Mouse (Mus musculus): ENCODE results near the gene Klhdc1. TPM values are rescaled to one million over a fixed set of nuclear protein-coding genes. Genes with fewer than 3 reads are reported as not detected.

The Klhdc1 gene
- total and polyA plus RNA-seq, 2 experiments from 2014 or later: 6.5 to 23.6 TPM

DNA sequence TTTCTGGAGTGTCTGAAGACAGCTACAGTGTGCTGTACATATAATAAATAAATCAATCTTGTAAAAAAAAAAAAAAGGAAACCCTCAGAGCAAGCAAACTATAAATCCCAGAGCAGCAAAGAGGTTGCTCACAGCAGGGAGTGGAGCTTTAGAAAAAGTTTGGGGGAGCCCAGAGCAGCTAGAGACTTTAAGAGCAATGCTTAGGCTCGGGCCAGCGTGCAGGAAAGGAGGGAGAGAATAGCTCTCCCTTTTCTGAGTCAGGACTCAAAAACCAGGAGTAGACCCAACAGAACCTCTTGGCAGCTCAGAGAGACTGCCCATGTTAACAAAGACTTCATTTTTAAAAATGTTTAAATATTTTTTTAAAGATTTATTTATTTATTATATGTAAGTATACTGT lies 28.0 kb downstream of the Klhdc1 start:
- Histone ChIP-seq H3K9ac (replicated peaks; ENCODE audit: low read length) (no peak overlapping the region), H3K36me3 (ENCODE audit: insufficient read depth, low read length) (no peaks in the 10 kb centered on the region), H3K4me1 (ENCODE audit: insufficient read depth, low read length) (no peaks in the 10 kb centered on the region), H3K27me3 (ENCODE audit: insufficient read depth, low read length) (no peaks in the 10 kb centered on the region), H3K4me3 (ENCODE audit: low read length) (no peak overlapping the region), H3K9me3 (ENCODE audit: low read length) (no peaks in the 10 kb centered on the region), H3K27ac (no peak overlapping the region), H3K4me2 (ENCODE audit: low read depth, low read length) (no peak overlapping the region)
- no peak for ATAC-seq
- TF ChIP-seq CTCF (IDR thresholded peaks at IDR 0.05; ENCODE audit: low read depth): no peak
- 73% methylated on average over 2 of the region's 2 CpGs for WGBS
- DNase-seq (ENCODE audit: low spot score): no peak

DNA sequence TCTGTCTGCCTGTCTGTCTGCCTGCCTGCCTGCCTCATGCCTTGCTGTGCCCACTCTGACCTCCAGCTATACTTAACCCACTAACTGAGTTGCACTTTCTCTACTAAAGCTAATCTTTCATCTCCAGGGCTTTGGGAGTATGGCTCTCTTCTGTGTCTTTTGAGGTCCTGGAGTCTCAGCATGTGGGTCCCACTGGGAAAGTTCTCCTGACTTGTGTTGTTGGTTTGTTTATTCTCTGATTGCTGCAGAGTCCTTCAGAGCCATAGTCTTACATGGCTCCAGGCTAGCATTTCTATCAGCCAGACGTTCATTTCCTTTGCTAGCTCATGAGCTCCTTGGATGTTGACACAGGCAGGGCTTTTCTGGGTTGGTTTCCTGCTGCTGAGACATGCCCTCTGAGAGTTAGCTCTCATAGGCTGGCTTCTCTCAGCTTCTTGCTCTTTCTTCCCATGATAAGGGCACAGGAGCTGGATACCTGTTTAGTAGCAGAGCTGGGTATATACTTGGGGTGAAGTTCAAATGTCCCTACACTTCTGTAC lies 39.0 kb downstream of the Klhdc1 start:
- no peak for ATAC-seq

DNA sequence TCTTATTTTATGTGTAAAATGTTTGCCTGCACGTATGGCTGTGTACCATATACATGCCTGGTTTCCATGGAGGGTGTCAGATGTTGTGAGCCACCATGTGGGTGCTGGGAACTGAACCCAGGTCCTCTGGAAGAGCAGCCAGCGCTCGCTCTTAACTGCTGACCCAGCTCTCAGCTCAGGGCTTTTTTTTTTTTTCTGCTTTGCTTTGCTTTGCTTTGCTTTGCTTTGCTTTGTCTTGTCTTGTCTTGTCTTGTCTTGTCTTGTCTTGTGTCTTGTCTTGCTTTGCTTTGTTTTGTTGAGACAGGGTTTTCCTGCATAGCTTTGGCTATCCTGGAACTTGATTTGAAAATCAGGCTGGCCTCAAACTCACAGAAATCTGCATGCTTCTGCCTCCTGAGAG lies 39.9 kb downstream of the Klhdc1 start:
- ATAC-seq: no peak
- no peak overlapping the region for H3K27ac ChIP-seq
- H3K27me3 ChIP-seq (ENCODE audit: insufficient read depth, low read length): no peaks in the 10 kb centered on the region
- H3K4me2 ChIP-seq (ENCODE audit: low read depth, low read length): no peak overlapping the region
- no peak for DNase-seq (ENCODE audit: low spot score)
- H3K4me1 ChIP-seq (ENCODE audit: insufficient read depth, low read length): no peaks in the 10 kb centered on the region
- no peaks in the 10 kb centered on the region for H3K9me3 ChIP-seq (ENCODE audit: low read length)
- WGBS: 89% methylated on average over 3 of the region's 3 CpGs
- H3K4me3 ChIP-seq (ENCODE audit: low read length): no peak overlapping the region
- H3K9ac ChIP-seq (replicated peaks; ENCODE audit: low read length): no peak overlapping the region
- H3K36me3 ChIP-seq (ENCODE audit: insufficient read depth, low read length): no peaks in the 10 kb centered on the region
- no peak for TF ChIP-seq CTCF (IDR thresholded peaks at IDR 0.05; ENCODE audit: low read depth)

More for the DNA sequence above, 39.0 kb downstream of the Klhdc1 start:
- no peaks in the 10 kb centered on the region for H3K9me3 ChIP-seq (ENCODE audit: low read length)
- H3K36me3 ChIP-seq (ENCODE audit: insufficient read depth, low read length): no peaks in the 10 kb centered on the region
- no peaks in the 10 kb centered on the region for H3K4me1 ChIP-seq (ENCODE audit: insufficient read depth, low read length)
- H3K9ac ChIP-seq (replicated peaks; ENCODE audit: low read length): no peak overlapping the region
- no peak overlapping the region for H3K4me2 ChIP-seq (ENCODE audit: low read depth, low read length)
- no peak overlapping the region for H3K27ac ChIP-seq
- TF ChIP-seq CTCF (IDR thresholded peaks at IDR 0.05; ENCODE audit: low read depth): no peak
- H3K27me3 ChIP-seq (ENCODE audit: insufficient read depth, low read length): no peaks in the 10 kb centered on the region
- H3K4me3 ChIP-seq (ENCODE audit: low read length): no peak overlapping the region
- DNase-seq (ENCODE audit: low spot score): no peak
- WGBS: 58% methylated on average over 1 of the region's 1 CpGs

DNA sequence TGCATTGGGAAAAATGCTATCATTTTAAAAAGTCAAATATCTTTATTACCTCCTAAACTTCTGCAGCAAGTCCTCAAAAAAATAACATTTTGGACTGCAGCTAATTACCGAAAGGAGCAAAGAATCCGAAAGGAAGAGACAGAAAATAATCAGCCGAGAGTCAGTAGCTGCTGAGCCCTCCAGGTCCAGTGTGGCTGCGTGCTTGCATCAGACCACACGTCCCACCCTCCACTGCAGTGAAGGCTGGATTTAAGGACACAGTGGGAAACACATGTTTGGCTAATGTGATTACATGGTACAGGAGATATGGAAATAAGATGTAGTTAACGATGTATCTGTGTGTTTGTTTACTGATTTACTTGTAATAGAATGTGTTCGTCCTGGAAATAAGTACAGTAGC lies 42.2 kb downstream of the Klhdc1 start:
- H3K4me3 ChIP-seq (ENCODE audit: low read length): no peak overlapping the region
- 83% methylated on average over 7 of the region's 7 CpGs for WGBS
- no peak overlapping the region for H3K27ac ChIP-seq
- H3K27me3 ChIP-seq (ENCODE audit: insufficient read depth, low read length): no peaks in the 10 kb centered on the region
- no peaks in the 10 kb centered on the region for H3K36me3 ChIP-seq (ENCODE audit: insufficient read depth, low read length)
- H3K4me2 ChIP-seq (ENCODE audit: low read depth, low read length): no peak overlapping the region
- no peaks in the 10 kb centered on the region for H3K9me3 ChIP-seq (ENCODE audit: low read length)
- DNase-seq (ENCODE audit: low spot score) (no peak), ATAC-seq (no peak)
- TF ChIP-seq CTCF (IDR thresholded peaks at IDR 0.05; ENCODE audit: low read depth): no peak
- H3K9ac ChIP-seq (replicated peaks; ENCODE audit: low read length): no peak overlapping the region
- H3K4me1 ChIP-seq (ENCODE audit: insufficient read depth, low read length): no peaks in the 10 kb centered on the region

DNA sequence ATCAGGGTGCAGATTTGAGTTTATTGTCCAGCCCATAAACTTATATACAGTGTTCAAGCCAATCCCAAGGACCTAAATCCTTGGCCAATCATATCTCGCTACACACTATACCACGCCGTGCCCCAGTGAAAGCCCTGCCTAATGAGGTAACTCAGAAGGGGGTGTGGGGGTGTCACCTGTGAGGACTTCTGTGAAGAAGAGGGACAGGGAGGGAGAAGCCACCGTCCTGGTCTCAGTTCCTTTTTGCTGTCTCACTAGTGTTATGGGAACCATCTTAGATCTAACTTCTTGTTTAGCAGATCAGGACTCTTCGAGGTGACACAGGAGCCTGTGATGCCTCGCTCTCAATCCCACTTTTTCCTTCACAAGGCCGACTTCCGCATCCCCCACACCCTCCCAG lies 46.6 kb downstream of the Klhdc1 start:
- H3K4me1 ChIP-seq (ENCODE audit: insufficient read depth, low read length): no peaks in the 10 kb centered on the region
- no peak overlapping the region for H3K27ac ChIP-seq
- no peak for DNase-seq (ENCODE audit: low spot score)
- H3K9me3 ChIP-seq (ENCODE audit: low read length): no peaks in the 10 kb centered on the region
- no peak overlapping the region for H3K4me3 ChIP-seq (ENCODE audit: low read length)
- ATAC-seq: no peak
- H3K27me3 ChIP-seq (ENCODE audit: insufficient read depth, low read length): no peaks in the 10 kb centered on the region
- no peaks in the 10 kb centered on the region for H3K36me3 ChIP-seq (ENCODE audit: insufficient read depth, low read length)
- H3K9ac ChIP-seq (replicated peaks; ENCODE audit: low read length): no peak overlapping the region
- WGBS: 92% methylated on average over 8 of the region's 8 CpGs
- H3K4me2 ChIP-seq (ENCODE audit: low read depth, low read length): no peak overlapping the region
- TF ChIP-seq CTCF (IDR thresholded peaks at IDR 0.05; ENCODE audit: low read depth): no peak

DNA sequence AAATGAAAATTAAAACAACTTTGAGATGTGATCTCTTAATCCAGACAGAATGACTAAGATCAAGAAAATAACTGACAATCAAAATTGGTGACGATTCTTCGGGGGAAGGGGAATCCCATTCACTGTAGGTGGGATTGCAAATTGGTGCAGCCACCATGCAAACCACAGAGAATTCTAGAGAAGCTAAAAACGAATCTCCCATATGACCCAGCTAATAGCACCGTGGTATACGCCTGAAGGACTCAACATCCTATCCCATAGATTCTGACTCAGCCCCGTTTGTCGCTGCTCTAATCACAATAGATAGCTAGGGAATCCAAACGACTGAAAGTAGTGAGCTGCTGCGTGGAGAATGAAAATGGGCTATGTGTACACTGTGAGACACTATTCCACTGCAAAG lies 47.7 kb downstream of the Klhdc1 start:
- Histone ChIP-seq H3K4me1 (ENCODE audit: insufficient read depth, low read length) (no peaks in the 10 kb centered on the region), H3K4me2 (ENCODE audit: low read depth, low read length) (no peak overlapping the region), H3K4me3 (ENCODE audit: low read length) (no peak overlapping the region), H3K27me3 (ENCODE audit: insufficient read depth, low read length) (no peaks in the 10 kb centered on the region), H3K9me3 (ENCODE audit: low read length) (no peaks in the 10 kb centered on the region), H3K9ac (replicated peaks; ENCODE audit: low read length) (no peak overlapping the region), H3K36me3 (ENCODE audit: insufficient read depth, low read length) (no peaks in the 10 kb centered on the region), H3K27ac (no peak overlapping the region)
- DNase-seq (ENCODE audit: low spot score): no peak
- 76% methylated on average over 9 of the region's 9 CpGs for WGBS
- ATAC-seq: no peak
- no peak for TF ChIP-seq CTCF (IDR thresholded peaks at IDR 0.05; ENCODE audit: low read depth)

DNA sequence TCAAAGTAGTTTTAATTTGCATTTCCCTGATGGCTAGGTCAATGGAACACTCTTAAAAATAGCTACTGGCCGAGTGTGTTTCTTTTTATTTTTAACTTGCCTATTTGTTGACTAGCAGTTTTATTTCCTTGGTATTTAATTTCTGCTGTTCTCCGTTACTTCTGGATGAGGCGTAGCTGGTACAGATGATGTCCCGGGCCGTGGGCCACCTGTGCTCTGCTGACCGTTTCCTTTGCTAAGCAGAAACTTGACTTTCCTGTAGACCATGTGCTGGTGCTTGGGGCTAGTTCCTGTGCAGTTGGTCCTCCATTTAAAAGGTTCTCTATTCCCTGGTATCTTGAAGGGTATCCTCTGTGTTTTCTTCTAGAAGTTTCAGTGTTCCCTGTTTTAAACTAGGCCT lies 51.4 kb downstream of the Klhdc1 start:
- no peak for TF ChIP-seq CTCF (IDR thresholded peaks at IDR 0.05; ENCODE audit: low read depth)
- no peak overlapping the region for H3K9ac ChIP-seq (replicated peaks; ENCODE audit: low read length)
- H3K4me3 ChIP-seq (ENCODE audit: low read length): no peak overlapping the region
- no peaks in the 10 kb centered on the region for H3K36me3 ChIP-seq (ENCODE audit: insufficient read depth, low read length)
- DNase-seq (ENCODE audit: low spot score) (no peak), ATAC-seq (no peak)
- H3K27me3 ChIP-seq (ENCODE audit: insufficient read depth, low read length): no peaks in the 10 kb centered on the region
- no peaks in the 10 kb centered on the region for H3K9me3 ChIP-seq (ENCODE audit: low read length)
- H3K27ac ChIP-seq: no peak overlapping the region
- 92% methylated on average over 6 of the region's 6 CpGs for WGBS
- H3K4me2 ChIP-seq (ENCODE audit: low read depth, low read length): no peak overlapping the region
- H3K4me1 ChIP-seq (ENCODE audit: insufficient read depth, low read length): peaks cover 3% of the 10 kb centered on the region
